Comparison of ENCODE assay signal across 9 mouse cellular contexts in genomic region chr12:79895975-79896374, GRCm38 (mm10).
A peak's percentile ranks its signal among the peaks of the same experiment; 100 is the strongest.
DNase-seq lines count a peak whose midpoint lies in the region; ATAC-seq and TF ChIP-seq lines count a peak whose summit lies in the region.
"Had no signal": no experiment of that assay in that cellular context is flagged by ENCODE, and none has a peak within 500 bp of the region (broad histone marks: within the 10 kb centered on the region; RNA-seq: fewer than 3 reads in every experiment).

No protein-coding gene starts in this region.

- peak; percentile 64 for DNase-seq in embryo, embryonic 10 days (ENCODE audit: low spot score)
- no peak for DNase-seq in embryo, embryonic 10.5 days (ENCODE audit: low spot score)
- DNase-seq in heart, postnatal 14 days, result peak; percentile 56 to 69
- DNase-seq in lung, embryonic 14.5 days, result peak; percentile 74

- 19% methylated on average over 6 of the region's 6 CpGs for WGBS in embryonic facial prominence, embryonic 13.5 days
- WGBS in lung, embryonic 14.5 days, result 21% methylated on average over 6 of the region's 6 CpGs
- WGBS in liver, embryonic 12.5 days (ENCODE audit: insufficient replicate concordance), result 56% methylated on average over 6 of the region's 6 CpGs

- H3K4me2 ChIP-seq in embryonic facial prominence, embryonic 13.5 days, result no peak overlapping the region
- no peak overlapping the region for H3K4me2 ChIP-seq in lung, embryonic 14.5 days
- H3K4me2 ChIP-seq in liver, embryonic 12.5 days, result no peak overlapping the region

- H3K9me3 ChIP-seq in embryonic facial prominence, embryonic 13.5 days, result no peaks in the 10 kb centered on the region
- H3K9me3 ChIP-seq in lung, embryonic 14.5 days (ENCODE audit: low read depth, low read length), result no peaks in the 10 kb centered on the region
- no peaks in the 10 kb centered on the region for H3K9me3 ChIP-seq in liver, embryonic 12.5 days (replicated peaks)

- H3K27me3 ChIP-seq in embryonic facial prominence, embryonic 13.5 days, result no peaks in the 10 kb centered on the region
- H3K27me3 ChIP-seq in lung, embryonic 14.5 days (ENCODE audit: insufficient read depth, low read length), result no peaks in the 10 kb centered on the region
- no peaks in the 10 kb centered on the region for H3K27me3 ChIP-seq in liver, embryonic 12.5 days (replicated peaks)

- no peak for TF ChIP-seq CTCF in lung, embryonic 14.5 days (IDR thresholded peaks at IDR 0.05; ENCODE audit: low read depth)

- no peaks in the 10 kb centered on the region for H3K36me3 ChIP-seq in embryonic facial prominence, embryonic 13.5 days
- H3K36me3 ChIP-seq in lung, embryonic 14.5 days (ENCODE audit: insufficient read depth), result no peaks in the 10 kb centered on the region
- H3K36me3 ChIP-seq in liver, embryonic 12.5 days, result no peaks in the 10 kb centered on the region

- intact Hi-C loops in heart, postnatal 14 days (cut with DNase I), result no loop called here

- H3K4me3 ChIP-seq in embryonic facial prominence, embryonic 13.5 days, result no peak overlapping the region
- no peak overlapping the region for H3K4me3 ChIP-seq in lung, embryonic 14.5 days (ENCODE audit: low read depth, low read length)
- H3K4me3 ChIP-seq in liver, embryonic 12.5 days, result no peak overlapping the region
- H3K4me3 ChIP-seq: erythroblast, embryonic 14.5 days had no signal

- H3K27ac ChIP-seq in embryonic facial prominence, embryonic 13.5 days, result peak overlapping the region; percentile 56
- H3K27ac ChIP-seq in lung, embryonic 14.5 days (ENCODE audit: low read depth), result peak overlapping the region; percentile 86
- H3K27ac ChIP-seq in liver, embryonic 12.5 days, result no peak overlapping the region

- peaks cover 49% of the 10 kb centered on the region for H3K4me1 ChIP-seq in embryonic facial prominence, embryonic 13.5 days
- H3K4me1 ChIP-seq in lung, embryonic 14.5 days (ENCODE audit: insufficient read depth), result peaks cover 25% of the 10 kb centered on the region
- H3K4me1 ChIP-seq in liver, embryonic 12.5 days, result peaks cover 12% of the 10 kb centered on the region

- no peak for ATAC-seq in embryonic facial prominence, embryonic 13.5 days (ENCODE audit: insufficient number of reproducible peaks, insufficient read depth, low FRiP score, low TSS enrichment, low read depth)
- ATAC-seq in lung, embryonic 14.5 days (ENCODE audit: insufficient read depth), result peak; percentile 75
- ATAC-seq in liver, embryonic 12.5 days, result no peak
- no peak for ATAC-seq in megakaryocyte, adult 5-6 weeks (ENCODE audit: poor library complexity, severe bottlenecking)
- no peak for ATAC-seq in megakaryocyte progenitor cell, adult 5-6 weeks (replicated peaks; ENCODE audit: poor library complexity)

- no peak overlapping the region for H3K9ac ChIP-seq in embryonic facial prominence, embryonic 13.5 days
- no peak overlapping the region for H3K9ac ChIP-seq in lung, embryonic 14.5 days
- no peak overlapping the region for H3K9ac ChIP-seq in liver, embryonic 12.5 days
